Mouse (Mus musculus): ENCODE measurements around the gene Tmem179b.

Gene Tmem179b

GRCm38 (mm10) chr19:8786008-8786781 is 11.9 kb upstream of the Tmem179b start, which contains the start of gene Taf6l:
Gene Taf6l, minus strand, starts transcription at chr19:8786417.
- DNase-seq (ENCODE audit: extremely low spot score, low read depth, low spot score), result peak; percentile 83

- no peak for DNase-seq (ENCODE audit: extremely low spot score, low read depth, low spot score)
These were observed 719 bp upstream of the Tmem179b start for GRCm38 (mm10) chr19:8774951-8775421.

- no peak for DNase-seq (ENCODE audit: extremely low spot score, low read depth, low spot score)
These were observed 858 bp downstream of the Tmem179b start for GRCm38 (mm10) chr19:8773409-8773808.

- DNase-seq (ENCODE audit: extremely low spot score, low read depth, low spot score), result no peak
These were observed 1.3 kb downstream of the Tmem179b start for GRCm38 (mm10) chr19:8772996-8773395.

- no peak for DNase-seq (ENCODE audit: extremely low spot score, low read depth, low spot score)
These were observed 3.5 kb downstream of the Tmem179b start, which contains the start of gene Tmem223 for GRCm38 (mm10) chr19:8770567-8771270. Gene Tmem223, plus strand, starts transcription at chr19:8770996.

- no peak for DNase-seq (ENCODE audit: extremely low spot score, low read depth, low spot score)
These were observed 8.7 kb downstream of the Tmem179b start for GRCm38 (mm10) chr19:8765562-8765961.

GRCm38 (mm10) chr19:8763276-8763675 is 11.0 kb downstream of the Tmem179b start:
- no peak for DNase-seq (ENCODE audit: extremely low spot score, low read depth, low spot score)

- DNase-seq (ENCODE audit: extremely low spot score, low read depth, low spot score), result no peak
These were observed 13.5 kb downstream of the Tmem179b start for GRCm38 (mm10) chr19:8760757-8761156.

- DNase-seq (ENCODE audit: extremely low spot score, low read depth, low spot score), result no peak
These were observed 15.4 kb downstream of the Tmem179b start for GRCm38 (mm10) chr19:8758899-8759298.

- DNase-seq (ENCODE audit: extremely low spot score, low read depth, low spot score), result no peak
These were observed 16.7 kb downstream of the Tmem179b start for GRCm38 (mm10) chr19:8757471-8757998.

GRCm38 (mm10) chr19:8756635-8757387 is 17.5 kb downstream of the Tmem179b start, which contains the start of gene Nxf1:
Gene Nxf1, plus strand, starts transcription at chr19:8757073.
- DNase-seq (ENCODE audit: extremely low spot score, low read depth, low spot score), result no peak

GRCm38 (mm10) chr19:8755652-8756051 is 18.6 kb downstream of the Tmem179b start:
- no peak for DNase-seq (ENCODE audit: extremely low spot score, low read depth, low spot score)

GRCm38 (mm10) chr19:8747368-8747767 is 26.9 kb downstream of the Tmem179b start:
- no peak for DNase-seq (ENCODE audit: extremely low spot score, low read depth, low spot score)

- no peak for DNase-seq (ENCODE audit: extremely low spot score, low read depth, low spot score)
These were observed 28.9 kb downstream of the Tmem179b start for GRCm38 (mm10) chr19:8745382-8745781.

- DNase-seq (ENCODE audit: extremely low spot score, low read depth, low spot score), result no peak
These were observed 32.1 kb downstream of the Tmem179b start for GRCm38 (mm10) chr19:8742176-8742575.

- peak; percentile 98 for DNase-seq (ENCODE audit: extremely low spot score, low read depth, low spot score)
These were observed 32.9 kb downstream of the Tmem179b start, which contains the start of gene Stx5a for GRCm38 (mm10) chr19:8741243-8741869. Gene Stx5a, plus strand, starts transcription at chr19:8741413.

- no peak for DNase-seq (ENCODE audit: extremely low spot score, low read depth, low spot score)
These were observed 33.7 kb downstream of the Tmem179b start, which contains the start of gene 1700092M07Rik for GRCm38 (mm10) chr19:8740603-8741002. Gene 1700092M07Rik, plus strand, starts transcription at chr19:8740718.

GRCm38 (mm10) chr19:8739646-8740045 is 34.6 kb downstream of the Tmem179b start:
- no peak for DNase-seq (ENCODE audit: extremely low spot score, low read depth, low spot score)

GRCm38 (mm10) chr19:8738911-8739310 is 35.4 kb downstream of the Tmem179b start:
- no peak for DNase-seq (ENCODE audit: extremely low spot score, low read depth, low spot score)

- no peak for DNase-seq (ENCODE audit: extremely low spot score, low read depth, low spot score)
These were observed 38.2 kb downstream of the Tmem179b start for GRCm38 (mm10) chr19:8736160-8736467.

Data from hindlimb bud, embryonic 11.5 days (tissue).